Mouse (Mus musculus) ovary, adult 2 months (tissue): ENCODE data around the gene Chka. TPM values are rescaled to one million over a fixed set of nuclear protein-coding genes. Genes with fewer than 3 reads are reported as not detected.

Experiments
- polyA plus RNA-seq: library from polyadenylated mRNA; depleted of rRNA; stranded (reverse); fragments of >200 nt; gene quantifications from 2 replicates; pipeline ENCODE4 v1.2.3, GENCODE M21; 2012; rRNA removed

Gene Chka
- 104 and 134 TPM in 2 replicates for polyA plus RNA-seq

GRCm38 (mm10) chr19:3851502-3851962 lies at the start of gene Chka:
Gene Chka (plus strand): TSS chr19:3851773.

GRCm38 (mm10) chr19:3906795-3907786 lies 55.5 kb downstream of the Chka start, which contains the start of gene Tcirg1:
Gene Tcirg1 (minus strand): TSS chr19:3907133.

GRCm38 (mm10) chr19:3912337-3913204 lies 61.0 kb downstream of the Chka start, which contains the start of gene Ndufs8:
Gene Ndufs8 (minus strand): TSS chr19:3912774.

GRCm38 (mm10) chr19:3929211-3929941 lies 77.8 kb downstream of the Chka start, which contains the start of gene Aldh3b1:
Gene Aldh3b1 (minus strand): TSS chr19:3929808.

GRCm38 (mm10) chr19:3935032-3935895 lies 83.7 kb downstream of the Chka start, which contains the start of gene Unc93b1:
Gene Unc93b1 (plus strand): TSS chr19:3935186.

Other genes with a start within 250 kb of the Chka start
- gene Lrp5, start 165.2 kb upstream of the Chka start, polyA plus RNA-seq = 58.3 and 71.5 TPM in 2 replicates
- gene 1810055G02Rik, start 143.5 kb upstream of the Chka start, polyA plus RNA-seq = 109 and 131 TPM in 2 replicates
- 14.5 and 17.9 TPM in 2 replicates for gene Kmt5b, start 84.4 kb upstream of the Chka start, polyA plus RNA-seq
- gene Tcirg1, start 55.4 kb downstream of the Chka start, polyA plus RNA-seq = 201 and 237 TPM in 2 replicates
- gene Ndufs8, start 61.0 kb downstream of the Chka start, polyA plus RNA-seq = 383 and 425 TPM in 2 replicates
- 48.6 and 65.2 TPM in 2 replicates for gene Aldh3b1, start 78.0 kb downstream of the Chka start, polyA plus RNA-seq
- 181 and 196 TPM in 2 replicates for gene Unc93b1, start 83.4 kb downstream of the Chka start, polyA plus RNA-seq
- gene Aldh3b3, start 106.9 kb downstream of the Chka start, polyA plus RNA-seq = 0.06 and 0.22 TPM in 2 replicates
- 1.8 and 2.1 TPM in 2 replicates for gene Aldh3b2, start 120.6 kb downstream of the Chka start, polyA plus RNA-seq
- gene Acy3, start 134.8 kb downstream of the Chka start, polyA plus RNA-seq = 26.4 and 39.5 TPM in 2 replicates
- gene Tbx10, start 141.0 kb downstream of the Chka start, polyA plus RNA-seq = not detected in 2 replicates
- gene Nudt8, start 148.8 kb downstream of the Chka start, polyA plus RNA-seq = 21.4 and 31.4 TPM in 2 replicates
- gene Gm49405, start 148.9 kb downstream of the Chka start, polyA plus RNA-seq = 2.0 and 3.0 TPM in 2 replicates
- gene Doc2g, start 151.5 kb downstream of the Chka start, polyA plus RNA-seq = 14.7 and 15.3 TPM in 2 replicates
- 114 and 130 TPM in 2 replicates for gene Ndufv1, start 161.0 kb downstream of the Chka start, polyA plus RNA-seq
- 602 and 633 TPM in 2 replicates for gene Gstp1, start 186.2 kb downstream of the Chka start, polyA plus RNA-seq
- 19.2 and 19.7 TPM in 2 replicates for gene Gstp2, start 194.2 kb downstream of the Chka start, polyA plus RNA-seq
- gene Gstp3, start 207.8 kb downstream of the Chka start, polyA plus RNA-seq = 0.62 and 1.6 TPM in 2 replicates
- not detected in 2 replicates for gene Cabp2, start 229.8 kb downstream of the Chka start, polyA plus RNA-seq
- 282 and 353 TPM in 2 replicates for gene Cdk2ap2, start 245.4 kb downstream of the Chka start, polyA plus RNA-seq
- 140 and 151 TPM in 2 replicates for gene Pitpnm1, start 248.2 kb downstream of the Chka start, polyA plus RNA-seq